Mouse (Mus musculus): ENCODE measurements around the gene Dnaaf1.

Gene Dnaaf1

GRCm38 (mm10) chr8:119574437-119575365, at the start of gene Dnaaf1, which contains the start of gene Hsdl1:
Dnaaf1 (plus strand) TSS chr8:119575235.
Hsdl1 (minus strand) TSS chr8:119575183.
- DNase-seq, result peak; percentile 95 to 99

DNA sequence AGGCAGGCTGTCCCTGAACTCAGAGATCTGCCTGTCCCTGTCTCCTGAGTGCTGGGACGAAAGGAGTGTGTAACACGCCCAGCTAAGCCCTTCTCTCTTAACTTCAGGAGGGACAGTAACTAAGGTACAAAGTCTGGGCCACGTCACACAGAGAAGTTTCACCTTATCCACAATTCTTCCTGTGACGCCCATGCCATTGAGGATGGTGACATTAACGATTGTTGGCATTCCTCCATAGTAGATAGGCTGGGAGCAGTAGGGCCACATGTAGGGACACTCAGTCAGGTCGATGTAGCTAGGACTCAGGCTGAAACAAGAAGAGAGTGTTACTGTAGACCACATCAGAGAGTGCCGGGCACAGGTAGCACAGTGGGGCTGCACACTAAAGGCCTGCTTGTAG, 46.3 kb upstream of the Dnaaf1 start:
- no peak for DNase-seq

DNA sequence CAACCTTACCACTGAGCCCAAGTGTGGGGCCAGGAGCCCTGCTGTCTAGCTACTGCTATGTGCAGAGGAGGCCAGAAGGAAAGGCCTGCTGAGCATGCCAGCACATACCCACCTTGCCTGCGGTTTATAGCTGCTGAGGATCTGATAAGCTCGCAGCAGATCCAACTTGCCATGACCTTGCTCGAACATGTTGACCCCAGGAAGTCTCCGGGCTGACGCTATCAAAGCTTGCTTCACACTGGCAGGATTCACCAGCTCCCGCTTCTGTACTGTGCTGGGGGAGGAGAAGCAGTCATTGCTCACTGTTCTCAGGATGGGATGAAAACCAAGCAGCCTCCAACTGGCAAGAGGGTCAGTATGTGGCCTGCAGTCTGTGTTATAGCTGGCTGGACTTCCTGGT, 44.1 kb upstream of the Dnaaf1 start:
- DNase-seq, result no peak

- no peak for DNase-seq
Measured at GRCm38 (mm10) chr8:119531397-119531796, 43.6 kb upstream of the Dnaaf1 start.

- no peak for DNase-seq
Measured at GRCm38 (mm10) chr8:119531973-119532372, 43.1 kb upstream of the Dnaaf1 start.

- DNase-seq, result no peak
Measured at GRCm38 (mm10) chr8:119544606-119545005, 30.4 kb upstream of the Dnaaf1 start.

- DNase-seq, result no peak
Measured at GRCm38 (mm10) chr8:119545180-119545579, 29.9 kb upstream of the Dnaaf1 start.

DNA sequence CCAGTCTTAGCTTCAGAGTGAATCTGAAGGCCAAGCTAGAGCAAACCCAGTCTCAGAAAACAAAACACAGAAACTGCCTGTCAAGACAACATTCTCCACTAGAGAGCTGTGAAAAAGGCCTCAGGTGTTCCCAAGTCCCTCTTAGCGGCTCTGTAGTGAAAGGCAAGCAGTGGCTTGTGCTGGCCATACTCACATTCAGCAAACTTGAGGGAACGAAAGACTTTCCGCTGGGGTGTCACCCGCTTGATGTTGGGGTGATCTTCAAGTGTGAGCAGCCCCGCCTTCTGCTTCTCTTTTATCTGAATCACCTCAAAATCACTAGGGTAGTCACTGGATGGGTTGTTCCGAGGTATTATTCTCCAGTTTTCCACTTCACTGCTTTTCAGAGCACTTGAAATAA, 29.2 kb upstream of the Dnaaf1 start:
- DNase-seq, result no peak

- peak; percentile 43 to 55 for DNase-seq
Measured at GRCm38 (mm10) chr8:119547019-119547691, 27.9 kb upstream of the Dnaaf1 start.

- DNase-seq, result no peak
Measured at GRCm38 (mm10) chr8:119548560-119549113, 26.4 kb upstream of the Dnaaf1 start.

- no peak for DNase-seq
Measured at GRCm38 (mm10) chr8:119552967-119553366, 22.1 kb upstream of the Dnaaf1 start.

- DNase-seq, result peak in 1 of 2 experiments; percentile 44
Measured at GRCm38 (mm10) chr8:119555861-119556260, 19.2 kb upstream of the Dnaaf1 start.

- peak in 1 of 2 experiments; percentile 20 for DNase-seq
Measured at GRCm38 (mm10) chr8:119557132-119557531, 17.9 kb upstream of the Dnaaf1 start.

DNA sequence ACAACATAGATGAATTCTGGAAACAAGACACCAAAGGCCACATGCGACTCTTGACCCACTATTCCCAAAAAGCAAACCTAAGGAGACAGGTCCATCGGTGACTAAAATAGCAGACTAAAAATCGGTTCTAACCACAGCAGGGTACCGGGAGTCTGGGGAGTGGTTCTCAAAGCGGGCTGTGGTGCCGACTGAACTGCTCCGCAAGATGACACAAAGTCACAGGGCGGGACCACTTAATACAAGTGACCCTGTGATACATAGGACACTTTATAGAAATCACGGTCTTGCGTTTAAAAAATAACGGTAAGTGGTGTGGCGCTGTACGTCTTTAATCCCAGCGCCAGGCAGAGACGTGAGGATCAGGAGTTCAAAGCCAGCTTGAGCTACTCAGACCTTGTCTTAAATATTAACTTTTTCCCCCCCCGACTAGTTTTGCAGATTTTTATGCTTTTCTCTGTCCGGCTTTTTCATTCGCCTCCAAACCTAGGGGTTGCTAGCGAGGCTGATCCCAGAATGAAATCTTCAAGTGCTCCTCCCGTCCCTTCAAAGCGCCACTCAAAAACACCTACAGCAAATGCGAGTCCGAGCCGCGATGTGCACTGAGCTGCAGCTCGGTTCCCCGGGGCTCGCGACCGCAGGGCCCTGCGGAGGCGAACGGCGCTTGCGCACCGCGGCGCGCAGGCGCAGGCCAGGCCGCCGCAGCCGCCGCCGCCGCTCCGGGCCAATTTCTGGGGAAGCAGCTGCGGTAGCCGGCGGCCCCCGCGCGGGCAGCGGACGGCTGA, 17.0 kb upstream of the Dnaaf1 start:
- peak; percentile 76 to 88 for DNase-seq

DNA sequence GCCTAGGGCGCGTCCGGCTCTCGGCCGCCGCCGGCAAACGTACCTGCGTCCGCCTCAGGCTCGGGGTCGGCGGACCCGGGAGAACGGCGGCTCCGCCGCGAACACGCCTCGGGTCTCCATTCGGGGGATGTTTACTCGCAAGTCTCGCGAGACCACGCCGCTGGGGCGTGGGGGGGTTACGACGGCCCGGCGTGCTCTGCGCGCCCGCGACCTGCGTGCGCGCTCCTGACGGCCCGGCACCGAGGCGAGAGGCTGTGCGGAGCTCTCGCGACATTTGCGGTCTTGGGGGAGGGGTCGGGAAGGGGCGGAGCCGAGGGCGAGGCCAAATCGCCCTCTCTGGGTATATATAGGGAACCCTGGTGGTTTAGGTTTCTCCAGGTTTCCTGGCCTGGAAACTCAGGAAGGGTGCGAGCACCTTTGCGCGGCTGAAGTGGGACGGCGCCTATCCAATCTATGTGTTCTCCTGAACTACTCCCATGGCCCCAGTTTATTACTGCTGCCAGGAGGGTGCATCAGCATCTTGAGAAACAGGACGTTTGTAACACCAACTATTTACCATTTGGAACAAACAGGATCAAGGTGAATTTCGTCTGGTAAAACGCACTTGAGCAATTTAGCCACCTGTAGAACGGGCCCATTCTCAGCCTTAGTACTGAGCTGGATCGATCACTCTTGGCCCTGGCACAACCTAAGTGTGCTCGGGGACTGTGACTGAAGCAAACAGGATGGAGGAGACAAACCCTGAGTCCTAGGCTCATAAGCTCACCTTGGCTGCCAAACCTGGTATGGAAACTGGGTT, 16.2 kb upstream of the Dnaaf1 start, which contains the start of gene Mbtps1:
TSS of gene Mbtps1 (minus strand) at position 133 of the 799 bp plus-strand sequence.
- peak; percentile 96 to 99 for DNase-seq

DNA sequence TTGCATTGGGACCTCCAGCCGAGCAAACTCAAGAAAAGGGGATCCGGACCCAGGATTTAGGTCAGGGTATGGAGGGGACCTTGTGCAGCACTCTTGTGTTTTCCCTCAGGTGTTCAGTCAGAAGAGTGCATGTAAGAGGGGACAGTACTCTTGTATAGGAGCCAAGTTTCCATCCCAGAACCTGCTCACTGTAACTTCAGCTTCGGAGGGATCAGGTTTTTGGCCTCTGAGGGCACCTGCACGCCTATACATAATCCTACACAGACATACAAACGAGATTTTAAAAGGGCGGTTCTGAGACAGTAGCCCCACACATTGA, 15.7 kb upstream of the Dnaaf1 start:
- no peak for DNase-seq

DNA sequence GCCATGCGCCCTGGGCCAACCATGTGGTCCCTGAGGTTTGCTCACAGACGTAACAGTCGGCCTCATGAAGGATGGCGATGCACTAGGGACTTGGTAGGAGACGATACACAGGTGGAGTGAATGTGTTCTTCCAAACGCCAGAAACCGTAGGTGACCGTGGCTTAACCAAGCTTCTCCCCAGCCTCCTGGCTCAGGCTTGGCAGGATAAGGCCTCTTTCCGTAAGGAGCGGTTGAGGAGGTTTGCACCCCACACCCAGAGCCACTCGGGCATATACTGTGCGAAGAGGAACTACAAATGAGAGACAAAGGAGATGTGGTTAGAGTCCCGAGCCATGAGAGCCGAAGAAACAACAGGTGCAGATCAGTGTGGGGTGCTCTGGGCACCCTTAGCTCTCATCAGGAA, 11.2 kb upstream of the Dnaaf1 start:
- no peak for DNase-seq

GRCm38 (mm10) chr8:119566367-119566766, 8.7 kb upstream of the Dnaaf1 start:
- DNase-seq, result no peak

DNA sequence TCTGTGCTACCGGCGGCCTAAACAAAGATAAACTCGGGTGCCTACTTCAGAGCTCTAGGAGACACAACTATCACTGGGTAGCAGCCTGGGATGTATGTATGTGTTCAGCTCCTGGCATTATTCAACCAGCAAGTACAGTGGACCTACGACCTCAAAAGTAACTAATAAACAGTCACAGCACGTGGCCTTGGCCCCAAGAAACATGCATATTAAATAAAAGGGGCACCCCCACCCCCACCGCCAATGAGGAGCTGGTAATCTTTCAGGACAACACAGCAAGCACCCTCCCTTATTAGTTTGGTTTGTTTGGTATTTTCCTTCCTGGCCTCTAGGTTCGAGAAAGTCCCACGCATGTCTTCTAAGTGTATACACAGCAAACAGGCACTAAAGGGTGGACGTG, 6.8 kb upstream of the Dnaaf1 start:
- DNase-seq, result peak; percentile 31 to 65

- DNase-seq, result no peak
Measured at GRCm38 (mm10) chr8:119568951-119569350, 6.1 kb upstream of the Dnaaf1 start.

DNA sequence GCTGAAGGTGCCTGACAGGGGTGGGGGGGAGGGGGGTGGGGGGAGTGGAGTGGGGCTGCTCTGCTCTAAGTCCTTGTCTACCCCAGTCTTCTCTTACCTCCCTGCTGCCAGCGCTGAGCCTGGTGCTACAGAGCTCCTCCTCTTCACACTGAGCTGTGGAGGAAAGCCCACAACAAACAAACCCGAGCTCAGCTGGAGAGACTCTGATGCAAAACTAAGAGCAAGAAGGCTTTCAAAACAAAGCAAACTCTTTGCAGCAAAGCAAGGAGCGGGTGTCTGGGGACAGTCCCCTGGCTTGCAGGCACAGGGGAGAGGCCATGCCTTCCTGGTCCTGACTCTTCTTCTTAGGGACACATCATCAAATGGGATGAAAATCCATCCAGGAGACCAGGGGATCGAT, 5.2 kb upstream of the Dnaaf1 start:
- DNase-seq, result no peak

- DNase-seq, result no peak
Measured at GRCm38 (mm10) chr8:119571135-119571534, 3.9 kb upstream of the Dnaaf1 start.

Data from kidney, postnatal 36 days (tissue).